Mouse (Mus musculus) lung, embryonic 16.5 days (tissue): ENCODE results near the gene 2810006K23Rik. TPM values are rescaled to one million over a fixed set of nuclear protein-coding genes. Genes with fewer than 3 reads are reported as not detected.
"Not testable (repeated sequence)": the region's sequence is repeated elsewhere in the genome, so short reads cannot be mapped to it uniquely, and the experiment has no call there.

Source experiments
- ATAC-seq: fragments of 200-750 bp; cut with Nextera tagmentation; 2 replicates; pipeline ENCODE4 v1.8.0; 2017; ENCODE audit warnings: low read depth, mild to moderate bottlenecking, moderate library complexity
- H3K27ac ChIP-seq: fragments of 300-500 bp; sonication (generic); 2 replicates; pipeline ENCODE4 v1.5.1; 2014; ENCODE audit warnings: mild to moderate bottlenecking, control low read depth, low read length
- H3K27me3 ChIP-seq: fragments of 300-500 bp; sonication (generic); 2 replicates; pipeline ENCODE4 v1.6.1; 2014; ENCODE audit warnings: low read depth, low read length, mixed read lengths; ENCODE audit not compliant: control insufficient read depth, insufficient read depth
- H3K36me3 ChIP-seq: fragments of 300-500 bp; sonication (generic); 2 replicates; pipeline ENCODE4 v1.6.1; 2014; ENCODE audit warnings: low read length; ENCODE audit not compliant: control insufficient read depth, insufficient read depth
- H3K4me1 ChIP-seq: fragments of 300-500 bp; sonication (generic); replicated peaks from 2 replicates; pipeline ENCODE4 v1.6.1; 2014; ENCODE audit warnings: low read length, mixed read lengths; ENCODE audit not compliant: control insufficient read depth, insufficient read depth
- H3K4me2 ChIP-seq: fragments of 300-500 bp; sonication (generic); 2 replicates; pipeline ENCODE4 v1.6.1; 2014; ENCODE audit warnings: low read depth, low read length, control low read depth
- H3K4me3 ChIP-seq: fragments of 300-500 bp; sonication (generic); 2 replicates; pipeline ENCODE4 v1.5.1; 2014; ENCODE audit warnings: mild to moderate bottlenecking, low read length, control low read depth
- H3K9ac ChIP-seq: fragments of 300-500 bp; sonication (generic); 2 replicates; pipeline ENCODE4 v1.6.1; 2014; ENCODE audit warnings: low read length, control low read depth
- H3K9me3 ChIP-seq: fragments of 300-500 bp; sonication (generic); 2 replicates; pipeline ENCODE4 v1.6.1; 2016; ENCODE audit warnings: low read length; ENCODE audit not compliant: control insufficient read depth
- WGBS: fragments of 180-500 bp; shearing (Covaris S2); extraction: QIAGEN DNeasy Blood & Tissue Kit; methylation state at CpG from one replicate; pipeline ENCODE4 v1.1.7; 2014; 5-methylcytosine and 5-hydroxymethylcytosine counted together
- polyA plus RNA-seq: library from polyadenylated mRNA; unstranded; fragments of >200 nt; fragmentation: Nextera tagmentation; extraction: Ambion mirVana; gene quantifications from 2 replicates; pipeline ENCODE4 v1.2.1, GENCODE M21; 2015

The 2810006K23Rik gene
- polyA plus RNA-seq, 1 experiment from 2014 or later = 18.1 TPM

DNA sequence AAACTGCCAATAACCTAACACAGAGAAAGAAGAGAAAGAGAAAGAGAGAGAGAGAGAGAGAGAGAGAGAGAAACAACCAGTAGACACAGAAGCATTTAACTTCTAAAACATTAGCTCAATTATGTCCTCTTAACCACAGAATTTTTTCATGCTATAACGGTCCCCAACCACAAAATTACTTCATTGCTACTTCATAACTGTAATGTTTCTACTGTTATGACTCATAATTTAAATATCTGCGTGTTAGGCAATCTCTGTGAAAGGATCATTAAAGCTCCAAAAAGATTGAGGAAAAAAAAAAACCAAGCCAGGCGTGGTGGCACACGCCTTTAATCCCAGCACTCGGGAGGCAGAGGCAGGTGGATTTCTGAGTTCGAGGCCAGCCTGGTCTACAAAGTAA is 25.0 kb upstream of the 2810006K23Rik start:
- 87% methylated on average over 6 of the region's 6 CpGs for WGBS
- H3K4me2 ChIP-seq, H3K4me1 ChIP-seq, H3K9ac ChIP-seq, H3K9me3 ChIP-seq, H3K27me3 ChIP-seq, ATAC-seq, H3K27ac ChIP-seq, H3K4me3 ChIP-seq: not testable (repeated sequence)
- H3K36me3 ChIP-seq = peaks cover 16% of the 10 kb centered on the region

DNA sequence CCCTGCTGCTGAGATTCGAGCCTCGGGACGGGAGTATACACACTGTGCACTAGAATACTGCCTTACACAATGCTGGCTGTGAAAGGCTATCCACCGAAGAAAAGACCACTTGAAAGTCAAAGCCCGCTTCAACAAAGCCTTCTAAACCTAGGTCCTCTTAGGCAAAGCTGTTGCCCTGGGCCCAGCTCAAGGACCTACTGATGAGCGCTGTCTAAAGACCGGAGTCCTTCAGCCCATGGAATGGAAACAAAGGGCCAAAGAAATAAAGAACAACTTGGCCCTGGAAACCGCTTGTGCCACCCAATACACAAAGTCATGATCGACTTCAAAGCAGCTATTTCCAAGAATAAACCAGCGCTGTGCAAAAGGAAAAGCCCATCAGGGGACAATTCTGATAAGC is 18.7 kb upstream of the 2810006K23Rik start:
- Histone ChIP-seq H3K4me2 (no peak overlapping the region), H3K4me3 (no peak overlapping the region), H3K36me3 (peaks cover 29% of the 10 kb centered on the region), H3K27me3 (no peaks in the 10 kb centered on the region), H3K27ac (no peak overlapping the region), H3K4me1 (no peaks in the 10 kb centered on the region), H3K9ac (no peak overlapping the region), H3K9me3 (peaks cover 3% of the 10 kb centered on the region)
- ATAC-seq = no peak
- WGBS = 83% methylated on average over 10 of the region's 10 CpGs

DNA sequence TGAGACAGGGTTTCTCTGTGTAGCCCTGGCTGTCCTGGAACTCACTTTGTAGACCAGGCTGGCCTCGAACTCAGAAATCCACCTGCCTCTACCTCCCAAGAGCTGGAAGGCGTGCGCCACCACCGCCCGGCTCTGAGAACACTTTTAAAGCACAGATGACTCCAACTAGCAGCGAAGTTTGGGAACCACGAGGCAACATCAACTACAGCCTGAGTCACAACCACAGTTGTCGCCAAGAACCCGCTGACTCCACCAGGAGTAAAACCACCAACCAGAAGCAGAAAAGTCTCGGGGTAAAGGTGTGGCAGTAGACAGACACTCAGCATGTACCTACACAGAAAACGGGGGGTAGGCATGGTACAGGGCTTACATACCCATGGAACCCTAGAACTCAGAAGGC is 17.8 kb upstream of the 2810006K23Rik start:
- ATAC-seq = no peak
- Histone ChIP-seq H3K27ac (no peak overlapping the region), H3K4me1 (no peaks in the 10 kb centered on the region), H3K4me2 (no peak overlapping the region), H3K36me3 (peaks cover 33% of the 10 kb centered on the region), H3K9ac (no peak overlapping the region), H3K4me3 (no peak overlapping the region), H3K27me3 (no peaks in the 10 kb centered on the region), H3K9me3 (peaks cover 3% of the 10 kb centered on the region)
- WGBS = 92% methylated on average over 11 of the region's 11 CpGs

DNA sequence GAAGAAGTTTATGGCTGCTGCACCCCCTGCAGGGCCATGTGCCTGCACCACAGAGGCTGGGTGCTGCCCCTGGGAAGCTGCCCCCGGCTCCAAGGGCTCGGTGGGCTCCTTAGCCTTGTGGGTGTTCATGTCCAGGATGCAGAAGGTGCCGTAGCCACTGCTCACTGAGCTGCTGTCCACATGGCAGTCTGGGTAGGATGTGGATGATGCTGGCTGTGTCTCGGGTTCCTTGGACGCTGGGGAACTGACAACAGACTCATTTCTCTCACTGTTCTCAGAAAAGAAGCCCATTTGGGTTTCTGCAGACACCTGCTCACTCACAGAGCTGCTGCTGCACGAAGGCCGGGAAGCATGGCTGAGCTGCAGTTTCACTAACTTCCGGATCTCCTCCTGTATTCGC is 12.4 kb upstream of the 2810006K23Rik start:
- no peak overlapping the region for H3K4me3 ChIP-seq
- no peak for ATAC-seq
- no peak overlapping the region for H3K27ac ChIP-seq
- H3K4me1 ChIP-seq = no peaks in the 10 kb centered on the region
- WGBS = 88% methylated on average over 9 of the region's 9 CpGs
- no peaks in the 10 kb centered on the region for H3K27me3 ChIP-seq
- H3K36me3 ChIP-seq = peaks cover 26% of the 10 kb centered on the region
- no peak overlapping the region for H3K9ac ChIP-seq
- H3K9me3 ChIP-seq = peaks cover 3% of the 10 kb centered on the region
- no peak overlapping the region for H3K4me2 ChIP-seq

DNA sequence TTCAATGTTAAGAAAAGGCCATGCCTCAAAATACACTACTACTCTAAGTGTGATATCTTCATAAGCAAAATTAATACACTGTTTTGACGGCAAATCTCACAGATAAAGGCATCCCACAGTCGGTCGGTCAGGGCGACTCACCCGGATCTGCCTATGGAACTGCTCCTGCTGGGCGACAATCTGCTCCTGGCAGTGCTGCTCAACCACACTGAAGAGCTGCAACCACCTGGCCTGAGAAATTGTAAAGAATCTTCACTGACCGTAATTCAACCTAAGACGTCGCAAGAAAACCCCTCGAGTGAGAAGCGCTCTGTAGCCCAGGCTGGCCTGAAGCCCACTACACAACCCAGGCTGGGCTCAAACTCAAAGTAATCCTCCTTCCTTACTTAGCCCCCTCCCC is 11.9 kb upstream of the 2810006K23Rik start:
- peaks cover 25% of the 10 kb centered on the region for H3K36me3 ChIP-seq
- H3K4me3 ChIP-seq = no peak overlapping the region
- no peak overlapping the region for H3K4me2 ChIP-seq
- H3K27ac ChIP-seq = no peak overlapping the region
- peaks cover 3% of the 10 kb centered on the region for H3K9me3 ChIP-seq
- H3K4me1 ChIP-seq = no peaks in the 10 kb centered on the region
- no peak overlapping the region for H3K9ac ChIP-seq
- H3K27me3 ChIP-seq = no peaks in the 10 kb centered on the region
- WGBS = 86% methylated on average over 11 of the region's 11 CpGs
- no peak for ATAC-seq

DNA sequence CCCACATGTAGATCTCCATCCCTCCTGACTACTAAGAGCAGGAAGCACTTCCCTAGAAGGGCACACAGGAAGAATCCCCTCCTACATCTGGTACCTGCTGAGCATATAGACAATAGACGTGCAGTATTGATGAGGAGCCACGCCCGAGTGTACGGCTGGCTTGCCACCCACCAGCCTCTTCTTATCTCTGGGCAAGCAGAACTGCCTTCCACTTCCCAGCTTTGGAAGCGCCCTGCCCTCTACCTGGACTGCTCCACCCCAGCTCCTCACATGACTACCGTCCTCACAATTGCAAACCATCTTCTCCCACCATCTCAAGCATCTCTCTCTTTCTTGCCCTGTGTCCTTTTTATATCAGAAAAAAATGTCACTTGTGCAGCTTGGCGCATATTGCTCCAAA is 10.2 kb upstream of the 2810006K23Rik start:
- Histone ChIP-seq H3K9ac (no peak overlapping the region), H3K4me3 (no peak overlapping the region), H3K27ac (no peak overlapping the region), H3K4me1 (no peaks in the 10 kb centered on the region), H3K36me3 (peaks cover 18% of the 10 kb centered on the region), H3K9me3 (no peaks in the 10 kb centered on the region), H3K4me2 (no peak overlapping the region), H3K27me3 (no peaks in the 10 kb centered on the region)
- no peak for ATAC-seq
- WGBS = 82% methylated on average over 7 of the region's 7 CpGs

DNA sequence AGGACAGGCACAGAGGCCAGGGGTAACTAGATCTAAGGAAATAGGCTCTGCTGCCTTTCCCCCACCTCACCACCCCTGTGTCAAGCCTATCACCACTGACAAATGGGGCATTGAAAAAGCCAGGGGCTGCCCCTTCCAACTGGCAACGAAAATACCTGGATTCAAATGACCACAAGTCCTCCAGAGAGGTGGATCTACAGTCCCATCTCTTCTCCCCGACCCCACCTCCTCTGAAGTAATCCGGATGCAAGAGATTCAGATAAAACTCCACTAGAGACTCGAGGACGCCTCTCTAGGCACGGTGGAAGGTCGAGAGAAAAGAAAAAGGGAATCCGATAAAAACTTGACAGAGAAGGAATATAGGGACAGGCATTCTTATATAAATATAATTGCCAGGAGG is 1.1 kb upstream of the 2810006K23Rik start:
- WGBS = 3% methylated on average over 8 of the region's 8 CpGs
- peak overlapping the region; percentile 76 for H3K4me3 ChIP-seq
- H3K27ac ChIP-seq = peak overlapping the region; percentile 93
- H3K36me3 ChIP-seq = peaks cover 5% of the 10 kb centered on the region; the same call in 1 of the 2 replicates
- ATAC-seq = no peak
- peak overlapping the region; percentile 73 for H3K9ac ChIP-seq
- H3K4me1 ChIP-seq = peaks cover 10% of the 10 kb centered on the region
- peak overlapping the region; percentile 84 for H3K4me2 ChIP-seq
- H3K27me3 ChIP-seq = no peaks in the 10 kb centered on the region
- no peaks in the 10 kb centered on the region for H3K9me3 ChIP-seq

DNA sequence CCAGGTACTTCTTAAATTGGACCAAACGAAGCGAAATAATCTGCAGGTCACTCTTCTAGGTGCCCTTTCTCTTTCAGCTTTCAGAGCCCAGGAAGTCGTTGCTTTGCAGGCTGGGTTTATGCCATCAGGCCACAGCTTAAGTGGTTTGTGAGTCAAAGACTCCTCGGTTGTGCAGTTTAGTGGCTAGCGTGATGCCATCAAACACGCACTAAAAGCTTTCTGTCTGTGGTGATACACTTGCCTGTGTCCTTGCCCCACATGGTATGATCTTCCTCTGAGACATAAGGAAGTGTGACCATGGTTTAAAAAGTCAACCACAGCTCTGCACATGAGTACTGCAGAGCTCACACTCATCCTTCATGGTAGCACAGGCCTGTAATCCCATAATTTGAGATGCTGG is 2.2 kb downstream of the 2810006K23Rik start:
- 83% methylated on average over 6 of the region's 6 CpGs for WGBS

DNA sequence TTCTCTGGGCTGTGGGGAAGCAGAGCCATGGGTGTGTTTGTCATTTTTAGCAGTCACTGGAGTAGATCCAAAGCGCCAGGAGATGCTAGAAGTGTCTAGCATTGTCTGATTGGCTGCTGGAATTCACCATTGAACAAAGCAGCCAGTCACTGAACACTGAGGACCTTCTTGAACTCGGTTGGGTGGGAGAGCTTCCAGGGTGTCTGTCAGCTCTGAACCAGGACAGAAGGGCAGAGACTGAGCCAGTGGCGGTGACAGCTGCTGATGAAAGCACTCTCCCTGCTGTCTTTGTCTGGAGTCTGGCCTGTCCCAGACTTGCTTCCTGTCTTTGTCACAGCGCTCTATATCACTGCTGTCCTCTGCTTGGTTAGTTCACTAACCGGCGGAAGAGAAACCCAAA is 6.5 kb downstream of the 2810006K23Rik start:
- peaks cover 24% of the 10 kb centered on the region for H3K4me1 ChIP-seq
- no peaks in the 10 kb centered on the region for H3K9me3 ChIP-seq
- peak; percentile 91 for ATAC-seq
- H3K4me2 ChIP-seq = no peak overlapping the region
- no peaks in the 10 kb centered on the region for H3K36me3 ChIP-seq
- H3K9ac ChIP-seq = no peak overlapping the region
- H3K27ac ChIP-seq = peak overlapping the region; percentile 47
- 31% methylated on average over 6 of the region's 6 CpGs for WGBS
- no peaks in the 10 kb centered on the region for H3K27me3 ChIP-seq
- no peak overlapping the region for H3K4me3 ChIP-seq

More for the DNA sequence above, 2.2 kb downstream of the 2810006K23Rik start:
- H3K4me1 ChIP-seq = peaks cover 15% of the 10 kb centered on the region
- no peaks in the 10 kb centered on the region for H3K36me3 ChIP-seq
- H3K4me2 ChIP-seq = no peak overlapping the region
- H3K27ac ChIP-seq = no peak overlapping the region
- H3K27me3 ChIP-seq = no peaks in the 10 kb centered on the region
- no peaks in the 10 kb centered on the region for H3K9me3 ChIP-seq
- H3K4me3 ChIP-seq = no peak overlapping the region
- no peak overlapping the region for H3K9ac ChIP-seq
- ATAC-seq = no peak

DNA sequence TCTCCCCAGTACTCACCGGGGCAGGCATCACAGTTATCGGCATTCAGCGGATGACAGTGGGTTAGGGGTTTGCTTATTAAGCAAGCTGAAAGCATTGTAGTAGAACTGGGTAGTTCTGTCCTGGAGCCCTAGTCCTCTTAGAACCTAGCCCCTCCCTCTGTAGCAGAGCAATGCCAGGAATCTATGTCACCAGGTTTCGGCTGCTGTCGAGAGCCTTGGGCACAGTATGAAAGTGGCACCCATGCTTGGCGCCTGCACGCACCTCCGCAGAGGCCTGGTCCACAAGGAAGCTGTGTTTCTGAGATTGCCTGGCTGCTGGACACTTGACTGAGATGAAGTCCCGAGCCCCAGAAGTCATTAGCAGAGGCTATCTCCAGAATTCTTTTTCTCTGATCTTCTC is 9.2 kb downstream of the 2810006K23Rik start:
- ATAC-seq = no peak
- Histone ChIP-seq H3K4me2 (no peak overlapping the region), H3K9me3 (no peaks in the 10 kb centered on the region), H3K4me3 (no peak overlapping the region), H3K4me1 (peaks cover 24% of the 10 kb centered on the region), H3K27ac (peak overlapping the region; percentile 6; the same call in 1 of the 2 replicates), H3K27me3 (no peaks in the 10 kb centered on the region), H3K36me3 (0 out of 2 replicates have a peak, but pooled peaks cover 2% of the 10 kb centered on the region), H3K9ac (no peak overlapping the region)
- WGBS = 69% methylated on average over 9 of the region's 9 CpGs
